Mouse (Mus musculus) B cell, adult 2 months (primary cell): ENCODE data around the gene Fam102a.

Experiments
- DNase-seq, 2 experiments: peaks; one replicate each; pipeline ENCODE4 v3.0.0; 2022

The Fam102a gene

DNA sequence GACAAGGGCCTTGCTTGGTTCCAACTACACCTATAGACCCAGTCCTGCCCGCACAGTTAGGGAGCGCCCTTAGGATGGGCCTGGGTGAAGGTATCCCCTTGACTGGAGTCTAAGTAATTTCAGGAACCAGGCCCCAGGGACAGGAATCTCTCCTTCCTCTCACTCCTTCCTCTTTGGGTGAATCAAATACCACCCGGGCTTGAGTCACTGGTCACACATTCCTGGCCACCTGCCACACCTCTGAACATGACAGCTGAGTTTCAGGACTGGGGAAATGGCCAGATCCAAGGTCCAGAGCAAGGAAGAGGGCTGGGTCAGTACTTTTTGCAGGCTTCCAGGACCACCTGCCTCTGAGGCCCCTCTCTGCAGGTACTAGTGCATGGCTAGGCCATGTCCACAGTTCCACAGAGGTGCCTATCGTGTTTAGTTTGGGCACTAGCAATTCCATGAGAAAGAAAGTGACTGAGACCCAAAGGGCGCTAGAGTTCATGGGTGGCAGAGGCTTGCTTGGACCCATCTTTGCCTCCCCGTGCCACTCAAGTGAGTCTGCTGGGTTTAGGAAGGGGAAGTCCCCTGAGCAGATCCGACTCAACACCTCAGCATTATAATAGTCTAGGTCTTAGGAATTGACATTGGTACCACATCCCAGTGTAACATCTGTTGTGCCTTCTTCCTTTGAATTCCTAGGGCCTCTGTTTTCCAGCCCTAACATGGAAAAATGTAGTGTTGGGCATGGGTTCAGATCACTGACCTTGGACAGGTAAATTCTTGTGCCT lies 13.0 kb downstream of the Fam102a start:
- no peak for DNase-seq

DNA sequence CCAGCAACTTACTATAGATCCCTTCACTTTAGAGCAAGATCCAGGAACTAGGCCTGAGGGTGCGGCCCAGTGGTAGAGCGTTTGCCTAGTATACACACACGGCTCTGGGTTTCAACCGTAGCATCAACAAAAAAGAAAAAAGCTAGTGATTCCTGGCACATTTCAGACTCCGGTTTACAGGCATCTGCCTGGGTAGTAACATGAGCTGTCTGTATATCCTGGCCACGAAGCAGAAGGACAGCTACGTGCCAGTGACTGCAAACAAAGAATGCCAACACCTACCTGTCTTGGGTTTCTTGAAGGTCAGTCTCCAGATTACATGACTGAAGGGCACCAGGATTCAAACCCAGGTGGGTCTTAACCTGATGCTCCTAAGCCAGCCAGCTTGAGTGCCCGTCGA lies 14.0 kb downstream of the Fam102a start:
- DNase-seq, result no peak

DNA sequence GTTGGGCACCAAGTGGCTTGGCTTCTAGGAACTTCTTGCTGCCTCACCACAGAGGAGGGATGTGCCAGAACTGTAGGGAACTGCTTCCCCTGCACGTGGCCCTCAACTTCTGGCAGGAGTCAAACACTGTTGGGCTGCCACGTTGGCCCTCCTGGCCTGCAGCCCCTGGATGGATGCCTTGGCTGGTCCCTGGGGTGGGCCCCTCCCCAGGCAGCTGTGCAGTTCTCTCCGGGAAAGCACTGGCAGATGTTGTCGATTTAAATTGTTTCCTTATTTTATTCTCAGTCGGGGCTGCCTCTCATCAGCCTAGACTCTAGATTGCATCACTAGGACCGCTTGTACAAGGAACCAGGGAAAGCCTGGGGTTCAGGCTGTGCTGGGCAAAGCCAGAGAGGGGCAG lies 14.6 kb downstream of the Fam102a start:
- DNase-seq, result no peak

DNA sequence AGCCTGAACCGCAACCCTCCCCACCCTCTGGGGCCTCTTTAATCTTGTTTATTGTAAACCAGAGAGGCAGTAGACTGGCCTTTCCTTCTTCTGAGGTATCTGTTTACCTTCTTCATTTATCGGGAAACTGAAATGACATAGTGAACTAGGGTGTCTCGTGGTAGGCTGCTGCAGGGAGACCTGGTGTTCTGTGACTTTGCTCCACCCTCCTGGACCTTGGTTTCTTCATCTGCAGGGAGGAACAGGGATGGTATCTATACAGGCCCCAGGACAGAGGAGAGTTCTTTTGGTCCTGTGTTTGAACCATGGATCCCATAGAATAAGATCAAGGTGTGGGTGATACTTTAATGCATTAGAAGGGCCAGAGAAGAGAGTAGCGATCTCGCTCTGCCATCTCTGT lies 16.1 kb downstream of the Fam102a start:
- no peak for DNase-seq

DNA sequence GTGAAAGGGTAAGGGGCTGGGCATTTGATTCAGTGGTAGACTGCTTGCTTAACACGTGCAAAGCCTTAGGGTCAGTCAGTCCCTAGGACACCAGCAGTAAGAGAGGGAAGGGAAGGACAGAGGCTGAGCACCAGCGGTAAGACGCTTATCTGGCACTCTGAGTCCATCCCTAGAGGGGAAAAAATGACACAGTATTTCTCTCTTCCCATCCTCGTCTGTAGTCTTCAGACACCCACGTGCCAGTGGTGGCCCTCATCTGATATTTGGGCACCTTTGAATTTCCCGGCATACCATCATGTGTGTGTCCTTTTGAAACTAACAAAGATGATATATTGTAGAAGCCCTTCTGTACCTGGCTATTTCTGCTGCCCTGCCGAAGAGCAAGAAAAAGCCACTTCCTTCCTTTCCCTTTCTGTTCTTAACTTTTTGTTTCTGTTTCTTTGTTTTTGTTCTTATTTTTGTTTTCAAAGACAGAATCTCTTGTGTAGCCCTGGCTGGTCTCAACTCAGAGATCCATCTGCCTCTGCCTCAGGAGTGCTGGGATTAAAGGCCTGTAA lies 18.5 kb downstream of the Fam102a start:
- peak; percentile 32 to 33 for DNase-seq

DNA sequence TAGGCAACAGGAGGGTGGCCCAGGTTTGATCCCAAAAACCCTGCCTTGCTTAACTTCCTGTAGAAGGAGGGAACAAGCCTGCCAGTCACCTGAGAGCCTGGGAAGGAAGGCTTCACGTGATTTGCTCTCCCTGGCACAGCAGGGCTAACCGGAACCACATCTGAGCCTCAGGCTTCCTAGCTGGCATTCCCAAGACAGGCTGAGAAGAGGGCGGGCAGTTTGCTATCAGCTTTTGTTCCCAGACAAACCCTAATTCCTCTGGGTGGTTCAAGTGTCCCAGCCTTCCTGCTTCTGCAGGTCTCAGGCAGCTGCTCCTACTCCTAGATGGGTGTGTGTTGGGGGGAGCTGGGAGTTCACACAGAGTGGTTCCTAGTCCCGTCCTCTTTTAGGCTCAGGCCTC lies 20.4 kb downstream of the Fam102a start:
- DNase-seq, result no peak

DNA sequence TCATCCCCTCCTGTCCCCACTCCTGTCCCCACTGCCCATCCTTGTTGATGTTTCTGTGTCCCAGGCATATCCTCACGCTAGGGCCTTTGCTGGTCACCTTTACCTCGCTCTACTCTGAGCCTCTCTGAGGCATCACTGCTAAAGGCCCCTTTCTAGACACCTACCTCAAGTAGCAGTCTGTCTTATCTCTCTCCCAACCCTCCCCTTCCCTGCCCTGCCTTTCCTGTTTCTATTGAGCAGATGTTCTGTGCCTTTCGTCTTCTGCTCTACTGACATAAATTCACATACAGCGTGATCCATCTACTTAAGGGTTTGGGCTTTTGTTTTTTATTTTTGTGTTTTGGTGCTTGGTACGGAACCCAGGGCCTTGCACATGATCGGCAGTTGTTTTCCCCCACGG lies 20.9 kb downstream of the Fam102a start:
- DNase-seq, result no peak

DNA sequence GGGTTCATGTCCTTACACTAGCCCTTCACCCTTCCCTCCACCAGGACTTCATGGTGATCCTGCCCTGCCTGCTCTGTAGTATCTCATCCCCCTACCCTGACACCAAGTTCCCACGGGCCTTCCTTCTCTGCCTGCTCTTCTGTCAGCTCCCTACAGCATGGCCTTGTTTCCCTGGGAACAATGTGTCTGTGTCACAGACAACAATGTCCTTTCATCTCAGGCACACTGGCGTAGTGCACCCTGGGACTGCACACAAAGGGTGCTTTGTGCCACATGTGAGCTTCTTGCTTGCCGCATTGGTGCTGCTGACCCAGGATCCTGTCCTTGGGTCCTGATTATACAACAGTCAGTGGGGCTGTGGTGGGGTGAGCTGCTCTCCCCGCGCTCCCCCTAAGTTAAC lies 24.4 kb downstream of the Fam102a start:
- no peak for DNase-seq

DNA sequence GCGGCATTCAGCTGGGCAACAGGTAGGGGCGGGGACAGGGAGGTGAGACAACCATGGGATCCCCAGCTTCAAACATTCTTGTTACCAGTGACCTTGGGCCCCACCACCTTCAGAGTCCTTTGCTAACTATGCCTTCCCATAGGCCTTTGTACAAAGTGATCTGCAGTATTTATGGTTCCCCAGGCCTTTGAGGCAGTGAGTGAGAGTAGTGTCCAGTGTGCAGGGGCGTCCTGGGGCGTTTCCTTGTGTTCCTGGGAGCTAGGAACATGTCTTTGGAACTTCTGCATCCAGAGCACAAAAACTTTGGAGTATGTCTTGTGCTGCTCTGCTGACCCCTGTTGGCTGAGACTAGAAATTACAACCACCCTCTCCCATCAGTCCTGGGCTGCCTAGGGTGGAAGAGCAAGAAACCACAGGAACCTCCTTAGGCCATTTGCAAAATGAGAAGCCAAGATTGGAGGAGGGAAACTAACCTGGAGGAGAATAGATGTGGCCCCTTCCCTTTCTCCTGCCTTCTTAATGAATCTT lies 31.5 kb downstream of the Fam102a start:
- peak; percentile 73 to 74 for DNase-seq

DNA sequence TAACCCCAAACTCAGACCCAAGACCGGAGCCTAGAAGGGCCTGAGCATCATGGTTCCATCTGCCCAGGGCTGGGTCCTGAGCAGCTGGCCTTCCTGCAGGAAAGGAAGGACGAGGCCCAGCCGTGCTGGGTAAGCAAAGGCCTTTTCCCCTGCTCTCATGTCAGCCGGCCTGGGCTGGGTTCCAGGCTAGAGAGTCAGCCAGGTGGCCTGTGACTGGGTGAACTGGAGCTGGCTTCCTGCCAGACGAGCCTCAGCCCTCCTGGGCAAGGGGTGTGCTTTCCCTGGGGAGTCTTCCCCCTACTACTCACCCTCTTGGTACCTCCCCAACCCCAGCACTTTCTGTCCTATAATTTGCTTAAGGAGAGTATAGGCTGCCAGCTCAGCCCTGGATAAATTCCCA lies 33.0 kb downstream of the Fam102a start:
- DNase-seq, result no peak

DNA sequence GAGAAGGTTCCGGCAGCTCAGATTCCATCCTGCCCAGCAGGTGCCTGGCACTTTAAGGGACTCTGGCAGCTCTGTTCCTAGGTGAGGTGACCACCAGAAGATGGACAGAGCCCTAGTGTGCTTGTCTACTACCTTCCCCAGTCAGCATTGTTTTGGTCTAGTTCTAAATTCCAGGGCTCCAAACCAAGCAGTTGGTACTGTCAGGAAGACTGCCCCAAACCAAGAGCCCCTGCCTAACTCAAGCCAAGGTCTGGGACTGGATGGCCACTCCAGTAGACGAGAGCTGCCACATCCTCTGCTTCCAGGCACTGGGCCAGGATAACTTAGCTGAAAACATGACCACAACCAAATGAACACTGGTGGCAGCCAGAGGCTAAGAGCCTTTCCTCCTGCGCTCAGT lies 33.8 kb downstream of the Fam102a start:
- no peak for DNase-seq

DNA sequence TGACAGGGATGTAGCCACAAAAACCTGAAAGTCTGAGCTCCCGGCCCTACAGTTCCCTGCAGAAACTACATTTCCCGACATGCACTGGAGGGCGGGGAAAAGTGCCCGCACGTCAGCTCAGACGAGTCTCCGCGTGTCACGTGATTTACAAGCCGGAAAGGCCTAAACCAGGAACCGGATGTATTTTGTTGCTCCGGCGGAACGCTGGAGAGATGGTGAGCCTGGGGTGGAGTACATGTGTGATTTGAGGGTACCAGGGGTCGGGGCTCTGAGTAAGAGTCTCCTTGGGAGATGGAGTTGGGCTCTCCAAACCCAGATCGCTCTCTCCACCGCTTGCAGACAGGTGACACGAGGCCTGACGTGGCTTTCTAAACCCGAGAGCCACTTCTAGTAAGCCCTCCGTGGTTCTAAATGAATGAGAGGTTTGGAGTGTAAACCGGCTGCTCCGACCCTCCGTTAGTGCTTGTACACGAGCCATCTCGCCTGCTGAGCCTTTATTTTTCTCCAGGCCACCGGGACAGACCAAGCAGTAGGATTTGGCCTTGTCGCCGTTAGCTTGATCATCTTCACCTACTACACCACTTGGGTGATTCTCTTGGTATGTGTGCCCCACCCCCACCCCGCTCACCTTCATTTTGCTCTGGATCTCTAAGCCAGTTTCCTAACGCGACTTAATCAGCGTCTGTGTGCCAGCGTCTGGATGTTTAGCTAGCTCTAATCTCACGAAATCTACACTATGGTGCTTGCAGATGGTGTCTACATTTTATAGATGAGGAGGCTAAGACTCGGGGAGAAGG lies 35.8 kb downstream of the Fam102a start, which contains the start of gene Dpm2:
Gene Dpm2, plus strand, starts transcription at position 161 of the 797 bp plus-strand sequence.
- peak; percentile 89 to 92 for DNase-seq

DNA sequence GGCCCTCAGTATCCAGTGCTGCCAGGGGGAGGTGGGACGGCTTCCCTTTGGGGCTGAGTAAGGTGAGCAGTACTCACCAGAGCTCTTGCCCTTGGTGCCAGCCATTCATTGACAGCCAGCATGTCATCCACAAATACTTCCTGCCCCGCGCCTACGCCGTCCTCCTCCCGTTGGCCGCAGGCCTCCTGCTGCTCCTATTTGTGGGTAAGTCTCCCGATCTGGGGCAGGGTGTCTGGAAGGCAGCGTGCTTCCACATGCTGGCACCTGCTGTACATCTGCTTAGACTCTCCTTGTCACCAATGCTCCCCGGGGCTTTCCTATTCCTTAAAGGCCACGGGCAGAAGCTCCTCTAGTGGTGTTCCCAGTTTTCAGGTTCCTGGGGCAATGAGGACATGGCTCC lies 37.1 kb downstream of the Fam102a start:
- no peak for DNase-seq

DNA sequence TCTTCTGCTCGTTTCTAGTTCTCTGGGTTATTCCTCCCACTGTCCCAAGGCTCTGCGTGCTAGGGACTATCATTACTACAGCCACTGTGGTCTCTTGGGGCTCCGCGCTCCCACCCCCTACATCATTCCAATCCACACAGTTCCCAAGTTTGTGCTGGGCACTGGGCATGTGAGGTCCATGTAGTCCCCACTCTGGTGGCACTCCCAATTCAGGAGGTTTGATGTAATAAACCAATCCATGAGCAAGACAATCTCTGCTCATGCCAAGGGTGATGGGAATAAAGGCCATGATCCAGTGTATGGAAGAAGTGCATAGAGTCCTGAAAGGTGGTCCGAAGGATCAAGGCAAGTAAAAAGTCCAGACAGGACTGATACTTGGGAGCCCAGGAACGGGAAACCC lies 39.4 kb downstream of the Fam102a start, which contains the start of gene Pip5kl1:
Gene Pip5kl1, plus strand, starts transcription at position 301 of the 400 bp plus-strand sequence.
- no peak for DNase-seq

DNA sequence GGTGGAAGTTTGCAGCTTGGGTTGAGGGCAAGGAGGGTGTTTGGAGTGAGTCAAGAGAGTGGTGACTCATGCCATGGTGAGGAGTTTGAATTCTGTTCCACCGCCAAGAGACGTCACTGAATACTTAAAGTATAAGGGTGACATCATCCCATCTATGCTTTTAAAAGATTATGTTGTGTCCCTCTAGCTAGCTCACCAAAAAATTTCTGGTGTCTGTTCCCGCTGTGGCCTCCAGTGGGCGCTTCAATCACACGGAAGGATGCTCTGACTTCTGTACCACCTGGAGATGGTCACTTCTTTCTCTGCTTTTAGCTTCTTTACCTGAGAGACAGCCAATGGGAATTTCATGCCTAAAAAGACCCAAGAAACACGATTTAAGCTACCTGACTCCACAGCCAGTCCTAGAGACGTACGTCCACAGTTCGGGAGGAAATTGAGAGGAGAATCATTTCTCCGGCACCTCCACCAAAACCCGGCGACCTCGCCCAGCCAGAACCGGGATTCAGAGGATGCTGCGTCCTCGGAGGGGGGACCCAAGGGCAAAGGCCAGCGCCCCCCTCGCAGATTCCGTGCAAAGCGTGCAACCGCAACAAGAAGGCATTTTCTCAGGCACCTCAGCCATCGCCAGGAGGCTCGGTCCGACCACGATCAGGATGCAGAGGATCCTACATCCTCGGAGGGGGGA lies 39.9 kb downstream of the Fam102a start:
- DNase-seq, result peak; percentile 75 to 81

DNA sequence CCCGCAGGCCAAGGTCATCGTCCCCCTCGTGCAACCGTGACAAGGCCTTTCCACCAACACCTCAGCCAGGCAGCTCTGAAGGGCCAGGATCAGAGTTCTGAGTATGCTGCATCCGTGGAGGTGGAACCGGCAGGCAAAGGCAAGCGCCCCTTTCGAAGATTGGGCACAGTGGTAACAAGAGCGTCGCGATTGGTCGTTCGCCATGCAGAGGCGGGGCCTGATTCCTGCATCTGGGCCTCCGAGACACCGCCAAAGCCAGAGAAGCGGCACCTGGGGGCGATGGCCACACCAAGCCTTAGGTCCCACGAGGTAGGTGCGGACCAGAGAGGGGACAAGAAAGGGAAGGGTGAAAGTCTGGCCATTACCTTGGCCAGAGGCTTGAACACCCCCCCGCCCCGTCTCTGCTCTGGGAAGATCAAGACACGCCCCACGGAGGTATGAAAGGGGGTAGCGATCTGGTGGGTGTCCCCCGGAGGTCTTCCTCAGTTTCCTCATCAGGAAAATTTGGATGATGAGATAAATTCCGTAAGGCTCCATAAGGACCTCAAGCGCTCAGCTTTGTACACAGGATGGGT lies 40.5 kb downstream of the Fam102a start, which contains the start of gene 9430097D07Rik:
Gene 9430097D07Rik, minus strand, starts transcription at position 99 of the 575 bp plus-strand sequence.
- DNase-seq, result peak; percentile 48 to 49

DNA sequence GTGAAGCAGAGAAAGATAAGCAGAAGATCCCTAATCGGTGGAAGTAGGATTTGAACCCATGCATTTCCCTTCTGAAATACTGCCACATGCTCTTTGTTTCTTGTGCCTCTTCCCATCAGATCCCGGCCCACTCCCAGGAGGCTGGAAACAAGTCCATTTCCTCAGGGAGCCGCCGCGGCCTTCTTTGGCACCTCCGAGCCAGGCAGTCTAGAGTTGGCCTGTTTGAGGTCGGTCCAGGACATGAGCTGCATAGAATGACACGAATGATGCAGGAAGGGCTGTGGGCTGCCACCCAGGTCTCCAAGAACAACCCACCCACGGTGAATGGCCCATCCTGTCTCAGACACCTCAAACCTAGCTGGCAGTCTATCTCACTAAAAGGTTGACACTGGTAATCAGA lies 41.4 kb downstream of the Fam102a start:
- no peak for DNase-seq

DNA sequence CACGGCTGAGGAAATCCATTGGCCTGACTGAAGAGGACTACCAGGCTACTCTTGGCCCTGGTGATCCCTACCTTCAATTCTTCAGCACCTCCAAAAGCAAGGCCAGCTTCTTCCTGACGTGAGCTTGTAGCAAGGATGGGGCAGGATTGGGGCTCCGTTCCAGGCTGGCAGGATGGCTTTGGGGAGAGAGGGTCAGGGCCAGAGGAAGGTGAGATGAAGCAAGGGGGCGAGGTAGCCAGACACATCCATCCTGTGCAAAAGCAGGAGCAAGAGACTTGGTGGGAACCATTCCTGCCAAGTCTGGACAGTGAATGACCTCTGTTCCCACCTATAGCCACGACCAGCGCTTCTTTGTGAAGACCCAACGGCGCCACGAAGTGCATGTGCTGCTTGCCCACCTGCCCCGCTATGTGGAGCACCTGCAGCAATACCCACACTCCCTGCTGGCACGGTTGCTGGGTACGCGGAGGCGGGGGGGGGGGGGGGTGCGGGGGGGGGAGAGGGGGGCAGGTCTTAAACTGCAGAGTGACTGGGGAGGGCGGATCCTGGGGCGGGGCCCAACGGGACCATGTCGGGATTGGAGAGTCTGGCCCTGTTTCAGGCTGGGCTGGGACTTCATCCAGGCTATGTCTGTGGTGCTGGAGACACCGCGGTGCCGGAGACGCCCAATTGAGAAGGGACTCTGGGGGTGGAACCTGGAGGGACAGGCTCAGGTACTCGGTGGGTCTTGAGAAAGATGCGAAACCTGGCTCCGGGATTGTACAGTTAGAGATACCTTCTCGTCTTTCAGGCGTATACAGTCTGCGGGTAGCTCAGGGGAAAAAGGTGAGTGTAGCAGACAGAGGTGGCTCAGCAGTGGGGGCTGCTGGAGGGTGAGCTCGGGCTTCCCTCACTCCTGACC lies 43.3 kb downstream of the Fam102a start:
- DNase-seq, result peak in 1 of 2 experiments; percentile 25

DNA sequence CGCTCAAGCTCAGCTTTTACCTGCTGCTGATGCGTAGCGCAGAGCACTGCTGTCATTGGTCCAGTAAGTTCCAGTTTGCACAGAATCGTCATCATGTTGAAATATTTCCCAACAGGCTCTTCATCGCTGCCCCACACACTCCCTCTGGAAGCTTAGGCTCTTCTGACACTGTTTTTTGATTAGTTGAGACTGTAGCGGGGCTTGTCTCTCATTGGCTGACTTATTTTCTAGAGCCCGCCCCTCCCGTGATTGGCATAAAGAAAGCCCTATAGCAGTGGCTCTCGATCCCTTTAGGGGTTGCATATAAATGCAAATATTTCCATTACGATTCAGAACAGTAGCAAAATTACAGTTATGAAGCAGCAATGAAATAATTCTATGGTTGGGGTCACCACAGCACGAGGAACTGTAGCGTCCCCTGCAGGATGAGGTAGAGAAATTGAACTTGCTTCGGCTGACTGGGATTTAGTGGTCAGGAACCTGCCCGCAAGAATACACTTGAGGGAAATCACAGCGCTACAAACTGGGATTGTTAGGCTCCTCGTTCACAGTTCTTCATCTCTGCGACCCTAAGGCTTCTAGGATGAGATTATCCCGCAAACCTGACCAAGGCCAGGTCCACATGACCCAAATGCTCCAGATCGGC lies 46.4 kb downstream of the Fam102a start:
- peak in 1 of 2 experiments; percentile 47 for DNase-seq
